Mouse (Mus musculus) bone marrow, adult 2 months (tissue): ENCODE data around the gene Txnrd2. TPM values are rescaled to one million over a fixed set of nuclear protein-coding genes. Genes with fewer than 3 reads are reported as not detected.

Source experiments
- H3K27ac ChIP-seq: fragments of 200-500 bp; 2 replicates; pipeline ENCODE4 v1.5.1; 2012; ENCODE audit warnings: low read depth, mild to moderate bottlenecking, control low read depth, inconsistent platforms, low read length; ENCODE audit not compliant: control insufficient read depth, poor library complexity, insufficient read depth
- H3K4me1 ChIP-seq: fragments of 200-500 bp; 2 replicates; pipeline ENCODE4 v1.6.1; 2011; ENCODE audit warnings: low read length; ENCODE audit not compliant: control insufficient read depth, insufficient read depth
- H3K4me3 ChIP-seq: fragments of 200-500 bp; replicated peaks from 2 replicates; pipeline ENCODE3; 2011; ENCODE audit warnings: mild to moderate bottlenecking, low read depth, low read length, control low read depth; ENCODE audit not compliant: control insufficient read depth
- CTCF ChIP-seq: fragments of 200-500 bp; IDR thresholded peaks from 2 replicates; pipeline ENCODE4 v1.5.1; 2011; ENCODE audit warnings: low read length, control low read depth; ENCODE audit not compliant: control insufficient read depth, insufficient read depth
- POLR2A ChIP-seq: fragments of 200-500 bp; IDR thresholded peaks from 2 replicates; pipeline ENCODE4 v1.6.1; 2011; ENCODE audit warnings: low read depth, mild to moderate bottlenecking, control low read depth, low read length, borderline replicate concordance; ENCODE audit not compliant: control insufficient read depth
- WGBS: fragments of 180-500 bp; shearing (Covaris S2); methylation state at CpG from one replicate; pipeline ENCODE4 v1.1.7; 2018; 5-methylcytosine and 5-hydroxymethylcytosine counted together
- polyA plus RNA-seq: library from polyadenylated mRNA; stranded (reverse); fragments of >200 nt; gene quantifications from 2 replicates; pipeline ENCODE4 v1.2.4, GENCODE M21; 2011; ENCODE audit warnings: low replicate concordance; ENCODE audit not compliant: missing spikeins, insufficient read depth, insufficient read length

Txnrd2 gene
- polyA plus RNA-seq = 66.6 and 86.0 TPM in 2 replicates

- peak within 1 kb of the TSS; percentile 82 for H3K27ac ChIP-seq
- H3K4me3 ChIP-seq = peak within 1 kb of the TSS; percentile 87
- WGBS = under 1% methylated on average over 52 of the region's 52 CpGs
- H3K4me1 ChIP-seq = peaks cover 1% of the 10 kb centered on the region; the same call in 1 of the 2 replicates
- TF ChIP-seq POLR2A (peak; percentile 68; the same call in 1 of the 2 replicates), CTCF (peak; percentile 41; the same call in 1 of the 2 replicates)
These were observed at the start of gene Txnrd2 for GRCm38 (mm10) chr16:18426215-18426791. Gene Txnrd2 (plus strand): TSS chr16:18426384.

- TF ChIP-seq POLR2A (no peak), CTCF (no peak)
- 69% methylated on average over 3 of the region's 3 CpGs for WGBS
- Histone ChIP-seq H3K4me1 (peaks cover 2% of the 10 kb centered on the region; the same call in 1 of the 2 replicates), H3K27ac (no peak overlapping the region), H3K4me3 (no peak overlapping the region)
These were observed 49.0 kb upstream of the Txnrd2 start for GRCm38 (mm10) chr16:18377203-18377602.

GRCm38 (mm10) chr16:18378489-18378888 lies 47.7 kb upstream of the Txnrd2 start:
- Histone ChIP-seq H3K27ac (no peak overlapping the region), H3K4me1 (peaks cover 2% of the 10 kb centered on the region; the same call in 1 of the 2 replicates), H3K4me3 (no peak overlapping the region)
- TF ChIP-seq CTCF (no peak), POLR2A (no peak)
- 47% methylated on average over 1 of the region's 1 CpGs for WGBS

GRCm38 (mm10) chr16:18379338-18380001 lies 46.7 kb upstream of the Txnrd2 start:
- TF ChIP-seq CTCF (no peak), POLR2A (no peak)
- 81% methylated on average over 8 of the region's 8 CpGs for WGBS
- H3K4me3 ChIP-seq = no peak overlapping the region
- peaks cover 2% of the 10 kb centered on the region; the same call in 1 of the 2 replicates for H3K4me1 ChIP-seq
- no peak overlapping the region for H3K27ac ChIP-seq

- no peak overlapping the region for H3K4me3 ChIP-seq
- TF ChIP-seq CTCF (no peak), POLR2A (no peak)
- 82% methylated on average over 6 of the region's 6 CpGs for WGBS
- peaks cover 2% of the 10 kb centered on the region; the same call in 1 of the 2 replicates for H3K4me1 ChIP-seq
- H3K27ac ChIP-seq = no peak overlapping the region
These were observed 45.6 kb upstream of the Txnrd2 start for GRCm38 (mm10) chr16:18380495-18381063.

- H3K4me3 ChIP-seq = no peak overlapping the region
- H3K4me1 ChIP-seq = peaks cover under 1% of the 10 kb centered on the region; the same call in 1 of the 2 replicates
- no peak overlapping the region for H3K27ac ChIP-seq
- TF ChIP-seq CTCF (no peak), POLR2A (no peak)
- WGBS = 76% methylated on average over 6 of the region's 6 CpGs
These were observed 44.4 kb upstream of the Txnrd2 start for GRCm38 (mm10) chr16:18381621-18382258.

GRCm38 (mm10) chr16:18383045-18383726 lies 43.0 kb upstream of the Txnrd2 start:
- 88% methylated on average over 9 of the region's 9 CpGs for WGBS
- no peak for TF ChIP-seq CTCF
- no peak for TF ChIP-seq POLR2A
- H3K27ac ChIP-seq = no peak overlapping the region

GRCm38 (mm10) chr16:18383756-18384155 lies 42.4 kb upstream of the Txnrd2 start:
- Histone ChIP-seq H3K4me1 (peaks cover 5% of the 10 kb centered on the region), H3K27ac (no peak overlapping the region), H3K4me3 (no peak overlapping the region)
- WGBS = 80% methylated on average over 3 of the region's 3 CpGs
- no peak for TF ChIP-seq POLR2A
- no peak for TF ChIP-seq CTCF

More at GRCm38 (mm10) chr16:18383045-18383726, 43.0 kb upstream of the Txnrd2 start:
- no peak overlapping the region for H3K4me3 ChIP-seq
- H3K4me1 ChIP-seq = peaks cover 2% of the 10 kb centered on the region
